Mouse (Mus musculus) midbrain, postnatal 0 days (tissue): ENCODE measurements at regions not wholly inside any gene's neighbourhood (a gene's known extent, or its start where the extent isn't known, plus 50 kb on each side); places are given as distances from the start of the nearest gene placed in this dataset.

Experiments used
- ATAC-seq: fragments of 200-750 bp; cut with Nextera tagmentation; 2 replicates; pipeline ENCODE4 v1.8.0; 2017; ENCODE audit warnings: moderate number of reproducible peaks, mild to moderate bottlenecking, moderate TSS enrichment, moderate library complexity; ENCODE audit not compliant: low FRiP score
- DNase-seq: peaks from one replicate; pipeline ENCODE4 v3.0.0-alpha.2; 2015; ENCODE audit warnings: low spot score
- H3K27ac ChIP-seq: fragments of 300-500 bp; sonication (generic); 2 replicates; pipeline ENCODE4 v1.5.1; 2014; ENCODE audit warnings: low read depth, mild to moderate bottlenecking, low read length, mixed read lengths
- H3K27me3 ChIP-seq: fragments of 300-500 bp; sonication (generic); 2 replicates; pipeline ENCODE4 v1.6.1; 2014; ENCODE audit warnings: low read length, control low read depth, mixed read lengths; ENCODE audit not compliant: insufficient read depth
- H3K36me3 ChIP-seq: fragments of 300-500 bp; sonication (generic); 2 replicates; pipeline ENCODE4 v1.6.1; 2014; ENCODE audit warnings: low read length, control low read depth, mixed read lengths; ENCODE audit not compliant: insufficient read depth
- H3K4me1 ChIP-seq: fragments of 300-500 bp; sonication (generic); 2 replicates; pipeline ENCODE4 v1.6.1; 2014; ENCODE audit warnings: mild to moderate bottlenecking, control low read depth, antibody characterized with exemption, low read length, mixed read lengths; ENCODE audit not compliant: insufficient read depth
- H3K4me2 ChIP-seq: fragments of 300-500 bp; sonication (generic); 2 replicates; pipeline ENCODE4 v1.6.1; 2014; ENCODE audit warnings: low read depth, mild to moderate bottlenecking, low read length, mixed read lengths; ENCODE audit not compliant: poor library complexity, severe bottlenecking
- H3K4me3 ChIP-seq: fragments of 300-500 bp; sonication (generic); 2 replicates; pipeline ENCODE4 v1.5.1; 2014; ENCODE audit warnings: low read depth, mild to moderate bottlenecking, low read length, moderate library complexity
- H3K9ac ChIP-seq: fragments of 300-500 bp; sonication (generic); replicated peaks from 2 replicates; pipeline ENCODE4 v1.6.1; 2014; ENCODE audit warnings: mild to moderate bottlenecking, low read length, moderate library complexity, mixed read lengths; ENCODE audit not compliant: poor library complexity, severe bottlenecking
- H3K9me3 ChIP-seq: fragments of 300-500 bp; sonication (generic); 2 replicates; pipeline ENCODE4 v1.6.1; 2016; ENCODE audit warnings: low read length, control low read depth
- CTCF ChIP-seq: IDR thresholded peaks from 2 replicates; pipeline ENCODE4 v1.5.1; 2016; ENCODE audit warnings: antibody characterized with exemption, mild to moderate bottlenecking
- WGBS: fragments of 180-500 bp; shearing (Covaris S2); extraction: QIAGEN DNeasy Blood & Tissue Kit; methylation state at CpG from one replicate; pipeline ENCODE4 v1.1.7; 2014; 5-methylcytosine and 5-hydroxymethylcytosine counted together

- Histone ChIP-seq H3K4me2 (no peak overlapping the region), H3K9me3 (no peaks in the 10 kb centered on the region), H3K27me3 (no peaks in the 10 kb centered on the region), H3K36me3 (no peaks in the 10 kb centered on the region), H3K4me3 (no peak overlapping the region), H3K4me1 (no peaks in the 10 kb centered on the region), H3K9ac (no peak overlapping the region), H3K27ac (no peak overlapping the region)
- no peak for DNase-seq
- ATAC-seq, result no peak
- no peak for TF ChIP-seq CTCF
- WGBS, result 91% methylated on average over 16 of the region's 16 CpGs
Measured at GRCm38 (mm10) chr4:124206480-124206879, 288.7 kb upstream of the 4930535I16Rik start.

DNA sequence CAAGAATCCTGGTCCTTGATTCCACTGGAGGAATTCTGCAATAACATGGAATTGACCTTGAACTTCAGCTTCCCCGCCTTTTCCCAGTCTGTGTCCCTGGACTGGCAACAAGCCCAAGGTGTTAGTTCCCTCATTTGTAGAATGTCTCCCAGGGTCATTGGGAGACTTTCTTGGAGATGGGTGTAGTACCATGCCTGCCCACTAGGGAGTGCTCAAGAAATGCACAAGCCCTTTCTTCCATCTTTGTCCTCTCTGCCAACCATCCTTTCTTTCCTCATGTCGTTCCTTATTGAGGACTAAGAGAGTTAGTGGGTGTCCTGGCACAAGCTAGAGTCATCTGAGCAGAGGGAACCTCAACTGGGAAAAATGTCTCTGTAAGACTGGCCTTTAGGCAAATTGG, 285.9 kb upstream of the 4930535I16Rik start:
- ATAC-seq (no peak), DNase-seq (no peak)
- H3K9ac ChIP-seq, result no peak overlapping the region
- peak; percentile 61 for TF ChIP-seq CTCF
- H3K4me1 ChIP-seq, result no peaks in the 10 kb centered on the region
- no peaks in the 10 kb centered on the region for H3K9me3 ChIP-seq
- no peaks in the 10 kb centered on the region for H3K36me3 ChIP-seq
- WGBS, result 70% methylated on average over 2 of the region's 2 CpGs
- H3K4me2 ChIP-seq, result no peak overlapping the region
- H3K27ac ChIP-seq, result no peak overlapping the region
- H3K4me3 ChIP-seq, result no peak overlapping the region
- no peaks in the 10 kb centered on the region for H3K27me3 ChIP-seq

GRCm38 (mm10) chr4:124199884-124200844, 282.3 kb upstream of the 4930535I16Rik start:
- Histone ChIP-seq H3K9ac (no peak overlapping the region), H3K4me3 (no peak overlapping the region), H3K4me1 (peaks cover 3% of the 10 kb centered on the region; the same call in 1 of the 2 replicates), H3K9me3 (no peaks in the 10 kb centered on the region), H3K27ac (no peak overlapping the region), H3K36me3 (no peaks in the 10 kb centered on the region), H3K4me2 (no peak overlapping the region), H3K27me3 (no peaks in the 10 kb centered on the region)
- no peak; the same call in 1 of the 2 replicates for TF ChIP-seq CTCF
- DNase-seq (no peak), ATAC-seq (no peak)
- 29% methylated on average over 14 of the region's 14 CpGs for WGBS

GRCm38 (mm10) chr4:124198832-124199231, 281.0 kb upstream of the 4930535I16Rik start:
- Histone ChIP-seq H3K36me3 (no peaks in the 10 kb centered on the region), H3K27ac (no peak overlapping the region), H3K27me3 (no peaks in the 10 kb centered on the region), H3K9ac (no peak overlapping the region), H3K4me2 (no peak overlapping the region), H3K9me3 (no peaks in the 10 kb centered on the region), H3K4me1 (peaks cover 3% of the 10 kb centered on the region; the same call in 1 of the 2 replicates), H3K4me3 (no peak overlapping the region)
- ATAC-seq (no peak), DNase-seq (no peak)
- 76% methylated on average over 15 of the region's 15 CpGs for WGBS
- TF ChIP-seq CTCF, result no peak

- H3K4me1 ChIP-seq, result peaks cover 3% of the 10 kb centered on the region; the same call in 1 of the 2 replicates
- H3K4me2 ChIP-seq, result no peak overlapping the region
- no peak overlapping the region for H3K4me3 ChIP-seq
- no peaks in the 10 kb centered on the region for H3K36me3 ChIP-seq
- DNase-seq (peak; percentile 28), ATAC-seq (no peak)
- 27% methylated on average over 12 of the region's 12 CpGs for WGBS
- H3K9ac ChIP-seq, result no peak overlapping the region
- no peak overlapping the region for H3K27ac ChIP-seq
- H3K9me3 ChIP-seq, result no peaks in the 10 kb centered on the region
- no peaks in the 10 kb centered on the region for H3K27me3 ChIP-seq
- TF ChIP-seq CTCF, result no peak
Measured at GRCm38 (mm10) chr4:124196711-124197110, 278.9 kb upstream of the 4930535I16Rik start.

GRCm38 (mm10) chr4:124193059-124193721, 275.4 kb upstream of the 4930535I16Rik start:
- H3K9me3 ChIP-seq, result no peaks in the 10 kb centered on the region
- no peak overlapping the region for H3K4me3 ChIP-seq
- no peaks in the 10 kb centered on the region for H3K36me3 ChIP-seq
- 39% methylated on average over 15 of the region's 15 CpGs for WGBS
- TF ChIP-seq CTCF, result 0 out of 2 replicates have a peak, but pooled peaks have one; percentile 14
- H3K4me1 ChIP-seq, result peaks cover 3% of the 10 kb centered on the region; the same call in 1 of the 2 replicates
- H3K4me2 ChIP-seq, result no peak overlapping the region
- no peak overlapping the region for H3K27ac ChIP-seq
- DNase-seq (no peak), ATAC-seq (no peak)
- H3K9ac ChIP-seq, result no peak overlapping the region
- no peaks in the 10 kb centered on the region for H3K27me3 ChIP-seq
